Comparison of ENCODE assay signal across 14 mouse cellular contexts in genomic region chr5:145165184-145165583, GRCm38 (mm10). TPM values are rescaled to one million over a fixed set of nuclear protein-coding genes. Genes with fewer than 3 reads are reported as not detected.
DNase-seq lines count a peak whose midpoint lies in the region; ATAC-seq and TF ChIP-seq lines count a peak whose summit lies in the region.
"Had no signal": no experiment of that assay in that cellular context is flagged by ENCODE, and none has a peak within 500 bp of the region (broad histone marks: within the 10 kb centered on the region; RNA-seq: fewer than 3 reads in every experiment).

No protein-coding gene starts in this region.

- no peak for DNase-seq in heart, postnatal 4 days
- DNase-seq in layer of hippocampus, adult 2 months (ENCODE audit: low spot score in 2 of 2), result no peak
- DNase-seq in layer of hippocampus, adult 11-12 months (ENCODE audit: low spot score), result no peak
- no peak for DNase-seq in embryonic facial prominence, embryonic 14.5 days (ENCODE audit: low spot score)
- DNase-seq in liver, postnatal 0 days, result peak; percentile 10
- DNase-seq in T-cell, adult 2 months (ENCODE audit: low spot score), result no peak
- DNase-seq: cerebellum, postnatal 14 days; gastrocnemius, postnatal 25 days; lung, postnatal 36 days had no signal

- H3K4me3 ChIP-seq in heart, embryonic 12.5 days, result no peak overlapping the region
- peak overlapping the region; percentile 88 for H3K4me3 ChIP-seq in layer of hippocampus, adult 2 months
- H3K4me3 ChIP-seq in embryonic facial prominence, embryonic 14.5 days (ENCODE audit: low read depth, low read length), result no peak overlapping the region
- H3K4me3 ChIP-seq in liver, postnatal 0 days (ENCODE audit: low read depth, low read length), result no peak overlapping the region

- no peak overlapping the region for H3K27ac ChIP-seq in heart, embryonic 12.5 days (ENCODE audit: poor library complexity, severe bottlenecking)
- H3K27ac ChIP-seq in layer of hippocampus, adult 2 months, result peak overlapping the region; percentile 96
- H3K27ac ChIP-seq in embryonic facial prominence, embryonic 14.5 days (replicated peaks; ENCODE audit: low read depth, low read length), result no peak overlapping the region
- 0 out of 2 replicates have a peak overlapping the region, but pooled peaks have one; percentile 22 for H3K27ac ChIP-seq in liver, postnatal 0 days (ENCODE audit: low read depth)
- H3K27ac ChIP-seq: hindbrain, embryonic 15.5 days; liver, embryonic 14.5 days had no signal

- ATAC-seq in heart, embryonic 12.5 days (ENCODE audit: insufficient number of reproducible peaks, low FRiP score), result no peak
- ATAC-seq in embryonic facial prominence, embryonic 14.5 days (ENCODE audit: low read depth), result no peak
- no peak for ATAC-seq in liver, postnatal 0 days
- ATAC-seq: forebrain, embryonic 14.5 days; midbrain, embryonic 16.5 days had no signal

- TF ChIP-seq EP300 in liver, postnatal 0 days (IDR thresholded peaks at IDR 0.05; ENCODE audit: low read depth), result no peak

- H3K27me3 ChIP-seq in heart, embryonic 12.5 days (replicated peaks), result no peaks in the 10 kb centered on the region
- no peaks in the 10 kb centered on the region for H3K27me3 ChIP-seq in embryonic facial prominence, embryonic 14.5 days (replicated peaks; ENCODE audit: control insufficient read depth, insufficient read depth, low read length)
- no peaks in the 10 kb centered on the region for H3K27me3 ChIP-seq in liver, postnatal 0 days (ENCODE audit: insufficient read depth, low read length)
- H3K27me3 ChIP-seq: hindbrain, embryonic 15.5 days had no signal

- H3K4me2 ChIP-seq in heart, embryonic 12.5 days, result peak overlapping the region; percentile 71; the same call in 1 of the 2 replicates
- no peak overlapping the region for H3K4me2 ChIP-seq in embryonic facial prominence, embryonic 14.5 days (ENCODE audit: low read depth, low read length)
- H3K4me2 ChIP-seq in liver, postnatal 0 days (ENCODE audit: low read depth, low read length), result no peak overlapping the region

- TF ChIP-seq CTCF in layer of hippocampus, adult 2 months (conservative IDR thresholded peaks at IDR 0.05), result no peak
- TF ChIP-seq CTCF in liver, postnatal 0 days (IDR thresholded peaks at IDR 0.05; ENCODE audit: low read depth), result no peak

- 79% methylated on average over 15 of the region's 15 CpGs for WGBS in heart, embryonic 12.5 days
- WGBS in embryonic facial prominence, embryonic 14.5 days, result 80% methylated on average over 15 of the region's 15 CpGs
- 85% methylated on average over 15 of the region's 15 CpGs for WGBS in liver, postnatal 0 days (ENCODE audit: insufficient replicate concordance)

- H3K9me3 ChIP-seq in heart, embryonic 12.5 days (replicated peaks), result no peaks in the 10 kb centered on the region
- no peaks in the 10 kb centered on the region for H3K9me3 ChIP-seq in embryonic facial prominence, embryonic 14.5 days (ENCODE audit: control insufficient read depth, low read length)
- no peaks in the 10 kb centered on the region for H3K9me3 ChIP-seq in liver, postnatal 0 days (ENCODE audit: low read length)
- H3K9me3 ChIP-seq: hindbrain, embryonic 15.5 days had no signal

- H3K4me1 ChIP-seq in heart, embryonic 12.5 days (replicated peaks), result peaks cover 39% of the 10 kb centered on the region
- H3K4me1 ChIP-seq in embryonic facial prominence, embryonic 14.5 days (ENCODE audit: control insufficient read depth, insufficient read depth, low read length), result peaks cover 15% of the 10 kb centered on the region; the same call in 1 of the 2 replicates
- peaks cover 19% of the 10 kb centered on the region for H3K4me1 ChIP-seq in liver, postnatal 0 days (ENCODE audit: insufficient read depth)

- H3K9ac ChIP-seq in heart, embryonic 12.5 days, result 0 out of 2 replicates have a peak overlapping the region, but pooled peaks have one; percentile 8
- H3K9ac ChIP-seq in embryonic facial prominence, embryonic 14.5 days (ENCODE audit: low read depth, low read length), result 0 out of 2 replicates have a peak overlapping the region, but pooled peaks have one; percentile 15
- no peak overlapping the region for H3K9ac ChIP-seq in liver, postnatal 0 days (replicated peaks)

- peaks cover 46% of the 10 kb centered on the region for H3K36me3 ChIP-seq in heart, embryonic 12.5 days
- peaks cover 46% of the 10 kb centered on the region for H3K36me3 ChIP-seq in embryonic facial prominence, embryonic 14.5 days (ENCODE audit: control insufficient read depth, insufficient read depth, low read length)
- H3K36me3 ChIP-seq in liver, postnatal 0 days (replicated peaks; ENCODE audit: insufficient read depth, low read length), result peaks cover 34% of the 10 kb centered on the region

RNA-seq across cellular contexts. Expression of gene Ptcd1, which starts 1.7 kb away (rescaled TPM):
- polyA plus RNA-seq in heart, embryonic 12.5 days (2016; fragmentation: Nextera tagmentation; extraction: Ambion mirVana), result 13.1 and 14.1 TPM in 2 replicates
- 10 to 100 TPM; 18.6 to 21.7 TPM for total RNA-seq in heart, postnatal 4 days (2021)
- 10 to 100 TPM; 21.8 to 24.9 TPM for total RNA-seq in layer of hippocampus, adult 2 months (2021)
- 13.2 and 14.6 TPM in 2 replicates for polyA plus RNA-seq in embryonic facial prominence, embryonic 14.5 days (2014; fragmentation: Nextera tagmentation; extraction: Ambion mirVana)
- 4.4 and 5.5 TPM in 2 replicates for polyA plus RNA-seq in liver, postnatal 0 days (2015; fragmentation: Nextera tagmentation; extraction: Ambion mirVana)

RNA-seq across cellular contexts. Expression of gene Cpsf4, which starts 1.8 kb away (rescaled TPM):
- polyA plus RNA-seq in heart, embryonic 12.5 days (2016; fragmentation: Nextera tagmentation; extraction: Ambion mirVana), result 31.4 and 31.9 TPM in 2 replicates
- total RNA-seq in heart, postnatal 4 days (2021), result 10 to 100 TPM; 16.6 to 17.5 TPM
- total RNA-seq in layer of hippocampus, adult 2 months (2021), result 10 to 100 TPM; 24.8 to 24.9 TPM
- polyA plus RNA-seq in embryonic facial prominence, embryonic 14.5 days (2014; fragmentation: Nextera tagmentation; extraction: Ambion mirVana), result 25.1 and 26.5 TPM in 2 replicates
- 18.1 and 19.3 TPM in 2 replicates for polyA plus RNA-seq in liver, postnatal 0 days (2015; fragmentation: Nextera tagmentation; extraction: Ambion mirVana)

RNA-seq across cellular contexts. Expression of gene Bud31, which starts 25.0 kb away (rescaled TPM):
- 140 and 151 TPM in 2 replicates for polyA plus RNA-seq in heart, embryonic 12.5 days (2016; fragmentation: Nextera tagmentation; extraction: Ambion mirVana)
- 10 to 100 TPM; 82.7 to 88.9 TPM for total RNA-seq in heart, postnatal 4 days (2021)
- total RNA-seq in layer of hippocampus, adult 2 months (2021), result 10 to 100 TPM; 67.4 to 73.4 TPM
- polyA plus RNA-seq in embryonic facial prominence, embryonic 14.5 days (2014; fragmentation: Nextera tagmentation; extraction: Ambion mirVana), result 177 and 182 TPM in 2 replicates
- polyA plus RNA-seq in liver, postnatal 0 days (2015; fragmentation: Nextera tagmentation; extraction: Ambion mirVana), result 94.8 and 97.2 TPM in 2 replicates

RNA-seq across cellular contexts. Expression of gene Pdap1, which starts 25.1 kb away (rescaled TPM):
- polyA plus RNA-seq in heart, embryonic 12.5 days (2016; fragmentation: Nextera tagmentation; extraction: Ambion mirVana), result 71.8 and 78.5 TPM in 2 replicates
- 10 to 100 TPM; 67.6 to 67.7 TPM for total RNA-seq in heart, postnatal 4 days (2021)
- total RNA-seq in layer of hippocampus, adult 2 months (2021), result 10 to 100 TPM; 95.2 to 97.8 TPM
- polyA plus RNA-seq in embryonic facial prominence, embryonic 14.5 days (2014; fragmentation: Nextera tagmentation; extraction: Ambion mirVana), result 84.2 and 97.1 TPM in 2 replicates
- 32.5 and 34.0 TPM in 2 replicates for polyA plus RNA-seq in liver, postnatal 0 days (2015; fragmentation: Nextera tagmentation; extraction: Ambion mirVana)

RNA-seq across cellular contexts. Expression of gene Atp5j2, which starts 26.7 kb away (rescaled TPM):
- 997 and 1,021 TPM in 2 replicates for polyA plus RNA-seq in heart, embryonic 12.5 days (2016; fragmentation: Nextera tagmentation; extraction: Ambion mirVana)
- 100 to 1,000 TPM; 760 to 785 TPM for total RNA-seq in heart, postnatal 4 days (2021)
- 100 to 1,000 TPM; 238 to 257 TPM for total RNA-seq in layer of hippocampus, adult 2 months (2021)
- polyA plus RNA-seq in embryonic facial prominence, embryonic 14.5 days (2014; fragmentation: Nextera tagmentation; extraction: Ambion mirVana), result 511 and 592 TPM in 2 replicates
- 411 and 425 TPM in 2 replicates for polyA plus RNA-seq in liver, postnatal 0 days (2015; fragmentation: Nextera tagmentation; extraction: Ambion mirVana)

Comparison
In these comparisons a context has a peak if more than half of its experiments do, and no peak if none do; other contexts are left out.
1. H3K27ac ChIP-seq: peak in layer of hippocampus, adult 2 months (single experiment) and liver, postnatal 0 days (single experiment); none in heart, embryonic 12.5 days (single experiment) and embryonic facial prominence, embryonic 14.5 days (single experiment).